Comparison of ENCODE assay signal across 24 mouse cellular contexts in genomic region chr6:8152551-8153361, GRCm38 (mm10). TPM values are rescaled to one million over a fixed set of nuclear protein-coding genes. Genes with fewer than 3 reads are reported as not detected.
DNase-seq lines count a peak whose midpoint lies in the region; ATAC-seq lines count a peak whose summit lies in the region.
"Had no signal": no experiment of that assay in that cellular context is flagged by ENCODE, and none has a peak within 500 bp of the region (broad histone marks: within the 10 kb centered on the region; RNA-seq: fewer than 3 reads in every experiment).

No protein-coding gene starts in this region.

- no peaks in the 10 kb centered on the region for H3K27me3 ChIP-seq in forebrain, embryonic 12.5 days
- no peaks in the 10 kb centered on the region for H3K27me3 ChIP-seq in forebrain, embryonic 14.5 days (replicated peaks; ENCODE audit: control insufficient read depth, insufficient read depth, low read length)
- H3K27me3 ChIP-seq in embryonic facial prominence, embryonic 14.5 days (replicated peaks; ENCODE audit: control insufficient read depth, insufficient read depth, low read length): no peaks in the 10 kb centered on the region
- H3K27me3 ChIP-seq in midbrain, embryonic 12.5 days: no peaks in the 10 kb centered on the region
- H3K27me3 ChIP-seq in neural tube, embryonic 13.5 days: no peaks in the 10 kb centered on the region
- H3K27me3 ChIP-seq: liver, embryonic 15.5 days had no signal

- intact Hi-C loops in left cerebral cortex, postnatal 25 days (cut with DNase I): no loop called here

- H3K27ac ChIP-seq in forebrain, embryonic 12.5 days: no peak overlapping the region
- H3K27ac ChIP-seq in forebrain, embryonic 14.5 days (ENCODE audit: low read depth, low read length): no peak overlapping the region
- no peak overlapping the region for H3K27ac ChIP-seq in embryonic facial prominence, embryonic 14.5 days (replicated peaks; ENCODE audit: low read depth, low read length)
- H3K27ac ChIP-seq in midbrain, embryonic 12.5 days (replicated peaks): no peak overlapping the region
- peak overlapping the region; percentile 61; the same call in 1 of the 2 replicates for H3K27ac ChIP-seq in neural tube, embryonic 13.5 days (replicated peaks)
- H3K27ac ChIP-seq: gastrocnemius, adult 2 months; heart, embryonic 10.5 days; kidney, postnatal 0 days; liver, embryonic 15.5 days had no signal

- H3K9me3 ChIP-seq in forebrain, embryonic 12.5 days: no peaks in the 10 kb centered on the region
- no peaks in the 10 kb centered on the region for H3K9me3 ChIP-seq in forebrain, embryonic 14.5 days (replicated peaks; ENCODE audit: control insufficient read depth, low read length)
- no peaks in the 10 kb centered on the region for H3K9me3 ChIP-seq in embryonic facial prominence, embryonic 14.5 days (ENCODE audit: control insufficient read depth, low read length)
- H3K9me3 ChIP-seq in midbrain, embryonic 12.5 days: no peaks in the 10 kb centered on the region
- H3K9me3 ChIP-seq in neural tube, embryonic 13.5 days: no peaks in the 10 kb centered on the region
- H3K9me3 ChIP-seq: heart, embryonic 10.5 days; liver, embryonic 15.5 days had no signal

- H3K9ac ChIP-seq in forebrain, embryonic 12.5 days: no peak overlapping the region
- H3K9ac ChIP-seq in forebrain, embryonic 14.5 days (ENCODE audit: low read length): no peak overlapping the region
- no peak overlapping the region for H3K9ac ChIP-seq in embryonic facial prominence, embryonic 14.5 days (ENCODE audit: low read depth, low read length)
- no peak overlapping the region for H3K9ac ChIP-seq in midbrain, embryonic 12.5 days (replicated peaks)
- H3K9ac ChIP-seq in neural tube, embryonic 13.5 days: no peak overlapping the region
- H3K9ac ChIP-seq: forebrain, postnatal 0 days; liver, embryonic 15.5 days had no signal

- H3K4me2 ChIP-seq in forebrain, embryonic 12.5 days: no peak overlapping the region
- no peak overlapping the region for H3K4me2 ChIP-seq in forebrain, embryonic 14.5 days (ENCODE audit: low read length)
- H3K4me2 ChIP-seq in embryonic facial prominence, embryonic 14.5 days (ENCODE audit: low read depth, low read length): no peak overlapping the region
- no peak overlapping the region for H3K4me2 ChIP-seq in midbrain, embryonic 12.5 days (replicated peaks)
- H3K4me2 ChIP-seq in neural tube, embryonic 13.5 days: no peak overlapping the region
- H3K4me2 ChIP-seq: liver, embryonic 15.5 days had no signal

- DNase-seq in forebrain, embryonic 14.5 days (ENCODE audit: low spot score): no peak
- DNase-seq in embryonic facial prominence, embryonic 14.5 days (ENCODE audit: low spot score): no peak
- no peak for DNase-seq in frontal cortex, postnatal 14 days (ENCODE audit: low spot score in 2 of 2)
- no peak for DNase-seq in left cerebral cortex, postnatal 25 days (ENCODE audit: low spot score in 2 of 2)
- DNase-seq in cerebellum, adult 9-11 months: no peak
- DNase-seq: adrenal gland, postnatal 14 days; cerebellum, adult 11-12 months; cerebellum, postnatal 36 days; forebrain, postnatal 0 days; gastrocnemius, adult 2 months; kidney, adult 18-20 months; layer of hippocampus, postnatal 36 days; lung, postnatal 10 days; right cerebral cortex, adult 18-20 months; thymus, postnatal 14 days had no signal

- 59% methylated on average over 10 of the region's 10 CpGs for WGBS in forebrain, embryonic 12.5 days
- 51% methylated on average over 10 of the region's 10 CpGs for WGBS in forebrain, embryonic 14.5 days
- WGBS in embryonic facial prominence, embryonic 14.5 days: 49% methylated on average over 10 of the region's 10 CpGs
- 58% methylated on average over 10 of the region's 10 CpGs for WGBS in midbrain, embryonic 12.5 days
- WGBS in neural tube, embryonic 13.5 days: 42% methylated on average over 10 of the region's 10 CpGs

- H3K4me1 ChIP-seq in forebrain, embryonic 12.5 days: peaks cover 3% of the 10 kb centered on the region; the same call in 1 of the 2 replicates
- no peaks in the 10 kb centered on the region for H3K4me1 ChIP-seq in forebrain, embryonic 14.5 days (ENCODE audit: control insufficient read depth, insufficient read depth, low read length)
- H3K4me1 ChIP-seq in embryonic facial prominence, embryonic 14.5 days (ENCODE audit: control insufficient read depth, insufficient read depth, low read length): no peaks in the 10 kb centered on the region
- H3K4me1 ChIP-seq in midbrain, embryonic 12.5 days: no peaks in the 10 kb centered on the region
- peaks cover 10% of the 10 kb centered on the region for H3K4me1 ChIP-seq in neural tube, embryonic 13.5 days (replicated peaks)
- H3K4me1 ChIP-seq: heart, embryonic 10.5 days; liver, embryonic 15.5 days had no signal

- H3K36me3 ChIP-seq in forebrain, embryonic 12.5 days (replicated peaks): no peaks in the 10 kb centered on the region
- H3K36me3 ChIP-seq in forebrain, embryonic 14.5 days (ENCODE audit: control insufficient read depth, insufficient read depth, low read length): no peaks in the 10 kb centered on the region
- no peaks in the 10 kb centered on the region for H3K36me3 ChIP-seq in embryonic facial prominence, embryonic 14.5 days (ENCODE audit: control insufficient read depth, insufficient read depth, low read length)
- H3K36me3 ChIP-seq in midbrain, embryonic 12.5 days: no peaks in the 10 kb centered on the region
- no peaks in the 10 kb centered on the region for H3K36me3 ChIP-seq in neural tube, embryonic 13.5 days
- H3K36me3 ChIP-seq: heart, embryonic 10.5 days; liver, embryonic 15.5 days had no signal

- ATAC-seq in forebrain, embryonic 12.5 days (ENCODE audit: low FRiP score): peak; percentile 58
- no peak for ATAC-seq in forebrain, embryonic 14.5 days
- ATAC-seq in embryonic facial prominence, embryonic 14.5 days (ENCODE audit: low read depth): 0 out of 2 replicates have a peak, but pooled peaks have one; percentile 22
- ATAC-seq in midbrain, embryonic 12.5 days (ENCODE audit: low FRiP score, low read depth): peak; percentile 62
- ATAC-seq in neural tube, embryonic 13.5 days (ENCODE audit: low read depth): peak; percentile 84
- ATAC-seq: forebrain, postnatal 0 days had no signal

- H3K4me3 ChIP-seq in forebrain, embryonic 12.5 days (replicated peaks): no peak overlapping the region
- H3K4me3 ChIP-seq in forebrain, embryonic 14.5 days (ENCODE audit: low read depth, low read length): no peak overlapping the region
- H3K4me3 ChIP-seq in embryonic facial prominence, embryonic 14.5 days (ENCODE audit: low read depth, low read length): no peak overlapping the region
- H3K4me3 ChIP-seq in midbrain, embryonic 12.5 days: no peak overlapping the region
- H3K4me3 ChIP-seq in neural tube, embryonic 13.5 days: no peak overlapping the region
- H3K4me3 ChIP-seq: erythroblast, embryonic 14.5 days; gastrocnemius, adult 2 months; heart, embryonic 10.5 days; liver, embryonic 15.5 days had no signal

RNA-seq across cellular contexts. Expression of gene Col28a1, which starts 39.7 kb away (rescaled TPM):
- 0.10 TPM in 1 of 2 replicates, not detected in the other for polyA plus RNA-seq in forebrain, embryonic 12.5 days (2016; fragmentation: Nextera tagmentation; extraction: Ambion mirVana)
- polyA plus RNA-seq in forebrain, embryonic 14.5 days (2014; fragmentation: Nextera tagmentation; extraction: Ambion mirVana): 0.15 and 0.42 TPM in 2 replicates
- polyA plus RNA-seq in embryonic facial prominence, embryonic 14.5 days (2014; fragmentation: Nextera tagmentation; extraction: Ambion mirVana): 1.1 and 1.3 TPM in 2 replicates
- 0.08 TPM in 1 of 2 replicates, not detected in the other for polyA plus RNA-seq in midbrain, embryonic 12.5 days (2016; fragmentation: Nextera tagmentation; extraction: Ambion mirVana)
- polyA plus RNA-seq in neural tube, embryonic 13.5 days (2015; fragmentation: Nextera tagmentation; extraction: Ambion mirVana): 4.4 and 7.4 TPM in 2 replicates
- total RNA-seq in left cerebral cortex, postnatal 25 days (2021): under 1 TPM; 0.60 to 0.76 TPM
- total RNA-seq: ES-E14; megakaryocyte progenitor cell, adult 5-6 weeks had no signal
- polyA plus RNA-seq: erythroblast, embryonic 14.5 days; heart, embryonic 10.5 days had no signal

RNA-seq across cellular contexts. Expression of gene Mios, which starts 56.3 kb away (rescaled TPM):
- polyA plus RNA-seq in forebrain, embryonic 12.5 days (2016; fragmentation: Nextera tagmentation; extraction: Ambion mirVana): 25.2 and 25.3 TPM in 2 replicates
- 23.3 and 26.3 TPM in 2 replicates for polyA plus RNA-seq in forebrain, embryonic 14.5 days (2014; fragmentation: Nextera tagmentation; extraction: Ambion mirVana)
- 26.2 and 29.3 TPM in 2 replicates for polyA plus RNA-seq in embryonic facial prominence, embryonic 14.5 days (2014; fragmentation: Nextera tagmentation; extraction: Ambion mirVana)
- polyA plus RNA-seq in midbrain, embryonic 12.5 days (2016; fragmentation: Nextera tagmentation; extraction: Ambion mirVana): 27.6 and 29.0 TPM in 2 replicates
- 26.0 and 28.0 TPM in 2 replicates for polyA plus RNA-seq in neural tube, embryonic 13.5 days (2015; fragmentation: Nextera tagmentation; extraction: Ambion mirVana)
- total RNA-seq in left cerebral cortex, postnatal 25 days (2021): 10 to 100 TPM; 22.2 to 22.8 TPM
